Mouse (Mus musculus): ENCODE results near the gene Peli3.

Gene Peli3

GRCm38 (mm10) chr19:4909376-4909775, 33.6 kb downstream of the Peli3 start:
- DNase-seq (ENCODE audit: low spot score) = no peak

- no peak for DNase-seq (ENCODE audit: low spot score)
These were observed 34.8 kb downstream of the Peli3 start for GRCm38 (mm10) chr19:4908107-4908506.

GRCm38 (mm10) chr19:4905979-4906794, 36.7 kb downstream of the Peli3 start, which contains the start of gene Bbs1:
Gene Bbs1 (minus strand): TSS chr19:4906628.
- DNase-seq (ENCODE audit: low spot score) = peak; percentile 85

- no peak for DNase-seq (ENCODE audit: low spot score)
These were observed 43.0 kb downstream of the Peli3 start for GRCm38 (mm10) chr19:4899888-4900287.

DNA sequence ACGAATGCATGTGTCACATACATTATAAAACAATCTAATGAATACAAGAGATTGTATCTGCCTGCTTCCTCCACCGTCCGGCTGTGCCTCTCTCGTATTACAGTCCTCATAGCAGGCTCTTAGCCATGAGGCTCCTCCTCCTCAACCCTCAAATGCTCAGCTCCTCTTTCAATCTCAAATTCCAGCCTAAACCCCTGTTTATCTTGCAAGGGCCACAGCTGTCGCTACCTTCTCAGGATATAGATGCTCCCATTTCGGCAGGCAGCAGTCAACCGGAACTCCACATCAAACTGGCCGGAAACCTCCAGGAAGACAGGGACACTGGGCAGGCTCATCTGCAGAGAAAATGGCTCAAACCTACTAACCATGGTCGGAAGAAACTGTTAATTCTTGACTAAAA, 44.0 kb downstream of the Peli3 start:
- DNase-seq (ENCODE audit: low spot score) = no peak

GRCm38 (mm10) chr19:4896780-4897520, 46.0 kb downstream of the Peli3 start:
- no peak for DNase-seq (ENCODE audit: low spot score)

GRCm38 (mm10) chr19:4891798-4892197, 51.1 kb downstream of the Peli3 start:
- DNase-seq (ENCODE audit: low spot score) = no peak

- DNase-seq (ENCODE audit: low spot score) = no peak
These were observed 53.1 kb downstream of the Peli3 start for GRCm38 (mm10) chr19:4889791-4890190.

DNA sequence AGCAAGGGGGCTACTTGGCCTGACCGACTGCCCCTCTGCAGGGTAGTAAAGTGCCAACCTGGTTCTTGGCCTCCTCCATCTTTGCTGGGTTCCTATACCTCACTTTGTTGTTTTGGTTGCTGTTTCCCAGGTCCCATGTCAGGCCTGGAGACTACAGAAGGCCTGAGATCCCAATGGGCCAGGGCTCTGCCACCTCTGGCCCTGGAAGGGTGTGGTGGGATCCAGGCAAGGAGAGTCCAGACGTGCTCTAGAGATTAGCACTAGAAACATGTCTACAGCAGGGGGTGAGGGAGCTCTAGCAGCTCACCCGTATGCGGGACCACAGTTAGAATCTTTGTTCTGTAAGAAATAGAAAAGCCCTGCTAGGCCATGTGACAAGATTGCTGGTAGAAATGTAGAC, 59.0 kb downstream of the Peli3 start:
- no peak for DNase-seq (ENCODE audit: low spot score)
